Mouse (Mus musculus) megakaryocyte progenitor cell, adult 5-6 weeks (primary cell): ENCODE measurements around the gene Aldh3b2. TPM values are rescaled to one million over a fixed set of nuclear protein-coding genes. Genes with fewer than 3 reads are reported as not detected.

Experiments used
- ATAC-seq: replicated peaks from 2 replicates; pipeline ENCODE4 v1.8.0; 2016; ENCODE audit warnings: mild to moderate bottlenecking, moderate TSS enrichment, inconsistent platforms; ENCODE audit not compliant: poor library complexity
- total RNA-seq, 2 experiments: library from RNA; stranded (forward) in 1 of 2; stranded (reverse) in 1 of 2; fragments of 157-497, 149-512 nt in 1 of 2; fragments of 200-1000 nt in 1 of 2; gene quantifications; 2 replicates each; pipeline versions ENCODE4 v1.2.3 to v1.2.4; 2015 to 2017

The Aldh3b2 gene
- total RNA-seq, 2 experiments from 2014 or later: 0.25 TPM; not detected in 1

- no peak for ATAC-seq
Measured at GRCm38 (mm10) chr19:3985261-3985681, 13.1 kb downstream of the Aldh3b2 start.

- peak; percentile 82 for ATAC-seq
Measured at GRCm38 (mm10) chr19:3986334-3986733, 14.2 kb downstream of the Aldh3b2 start, which contains the start of gene Acy3. Gene Acy3, plus strand, starts transcription at chr19:3986570.

DNA sequence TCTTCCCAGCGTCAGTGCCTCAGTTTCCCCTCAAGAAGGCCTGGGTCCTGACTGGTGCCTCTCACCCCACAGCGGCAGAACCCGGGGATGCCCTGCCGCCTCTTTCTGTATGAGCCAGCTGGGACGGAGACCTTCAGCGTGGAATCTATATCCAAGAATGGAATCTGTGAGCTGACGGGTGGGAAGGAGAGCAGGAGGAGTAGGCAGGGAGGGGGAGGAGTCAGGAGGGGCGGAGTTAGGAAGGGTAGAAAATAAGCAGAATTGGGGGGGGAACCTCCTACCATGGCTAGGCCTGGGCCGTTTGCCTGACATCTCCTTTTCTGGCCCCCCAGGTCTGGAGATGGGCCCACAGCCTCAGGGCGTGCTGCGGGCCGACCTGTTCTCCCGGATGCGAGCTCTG lies 15.9 kb downstream of the Aldh3b2 start:
- ATAC-seq: no peak

DNA sequence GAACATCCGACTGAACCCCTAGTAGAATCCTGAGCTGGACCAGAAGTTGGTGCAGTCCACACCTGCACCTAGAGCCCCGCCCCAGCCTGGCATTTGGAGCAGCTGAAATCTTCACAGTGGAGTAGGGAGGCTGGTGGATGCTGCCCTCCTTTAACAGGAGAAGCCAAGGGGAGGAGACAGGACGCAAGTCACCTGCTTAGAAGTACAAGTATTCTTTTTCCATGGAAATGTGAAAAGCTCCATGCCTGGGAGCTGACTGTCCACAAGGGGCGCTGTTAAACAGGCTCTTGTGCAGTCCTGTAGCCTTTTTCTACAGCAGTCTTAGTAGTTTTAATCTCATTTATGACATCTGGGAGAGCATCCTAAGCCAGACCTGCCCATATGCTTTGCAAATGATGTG lies 16.6 kb downstream of the Aldh3b2 start:
- no peak for ATAC-seq

DNA sequence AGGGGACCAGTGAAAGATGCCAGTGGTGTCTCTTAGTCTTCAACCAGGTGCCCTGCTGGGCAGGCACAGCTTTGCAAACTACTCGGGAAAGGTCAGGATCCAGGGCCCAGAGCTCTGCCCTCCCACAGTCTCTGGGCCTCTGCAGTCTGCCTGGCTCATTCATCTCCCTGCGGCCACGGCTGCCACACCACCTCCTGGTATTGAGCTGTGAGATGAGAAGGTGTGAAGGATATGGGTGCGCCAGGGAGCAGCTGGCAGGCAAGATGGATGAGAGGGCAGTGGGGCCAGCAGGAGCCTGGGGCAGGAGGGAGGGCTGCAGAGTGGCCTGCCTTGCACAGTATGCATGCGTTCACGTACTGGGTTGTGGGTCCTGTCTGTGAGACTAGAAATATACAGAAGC lies 18.7 kb downstream of the Aldh3b2 start:
- ATAC-seq: no peak

- no peak for ATAC-seq
Measured at GRCm38 (mm10) chr19:3991562-3991961, 19.4 kb downstream of the Aldh3b2 start.

DNA sequence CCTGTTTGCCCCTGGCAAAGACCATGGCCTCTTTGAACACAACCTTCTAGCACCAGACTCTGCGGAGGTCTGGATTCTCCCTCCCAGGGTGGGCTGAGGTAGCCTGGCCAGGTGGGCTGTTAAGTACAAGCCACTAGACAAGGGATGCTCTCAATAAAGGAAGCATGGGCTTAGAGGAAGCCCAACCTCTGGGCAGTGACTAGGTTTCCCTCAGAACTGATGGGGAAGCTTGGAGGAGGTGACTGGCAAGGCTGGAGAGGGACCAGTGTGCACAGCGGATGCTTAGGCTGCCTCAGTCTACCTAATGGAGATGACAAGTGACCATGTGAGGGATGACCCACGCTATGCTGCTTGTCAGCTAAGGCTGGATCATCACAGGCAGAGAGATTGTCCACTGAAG lies 19.8 kb downstream of the Aldh3b2 start:
- no peak for ATAC-seq

DNA sequence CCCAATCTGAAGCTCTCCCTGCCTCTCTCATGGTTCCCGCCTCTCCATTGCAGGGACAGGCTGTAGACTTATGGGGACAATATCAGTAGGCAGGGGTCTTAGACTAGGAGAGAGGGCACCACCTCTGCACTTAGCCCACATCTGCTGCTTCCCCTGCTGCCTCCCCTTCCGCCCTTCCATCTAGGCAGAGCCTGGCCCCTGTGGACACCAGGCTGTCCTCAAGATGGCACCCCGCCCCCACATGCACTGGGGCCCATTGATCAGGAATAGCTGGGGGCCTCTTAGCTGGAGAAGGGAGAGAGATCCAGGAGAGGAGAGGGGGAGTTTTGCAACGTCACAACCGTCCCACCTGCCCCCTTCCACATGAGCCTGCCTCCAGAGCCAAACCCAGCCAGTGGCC lies 20.3 kb downstream of the Aldh3b2 start, which contains the start of gene Tbx10:
Gene Tbx10, plus strand, starts transcription at position 337 of the 400 bp plus-strand sequence.
- ATAC-seq: no peak

DNA sequence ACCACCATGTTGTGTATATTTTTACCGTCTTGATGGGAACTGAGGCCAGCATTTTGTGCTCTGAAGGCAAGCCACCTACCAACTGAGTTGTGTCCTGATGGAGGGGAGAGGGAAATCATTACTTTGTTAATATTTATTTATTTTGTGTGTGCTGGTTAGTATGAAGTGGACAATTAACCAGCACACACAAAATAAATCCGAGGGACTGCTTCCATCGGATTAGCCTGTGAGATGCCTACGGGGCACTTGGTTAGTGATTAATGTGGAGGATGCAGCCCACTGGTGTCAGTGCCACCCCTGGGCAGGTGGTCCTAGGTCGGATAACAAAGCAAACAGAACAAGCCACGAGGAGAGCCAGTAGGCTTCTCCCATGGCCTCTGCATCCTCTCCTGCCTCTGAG lies 22.8 kb downstream of the Aldh3b2 start:
- ATAC-seq: no peak

DNA sequence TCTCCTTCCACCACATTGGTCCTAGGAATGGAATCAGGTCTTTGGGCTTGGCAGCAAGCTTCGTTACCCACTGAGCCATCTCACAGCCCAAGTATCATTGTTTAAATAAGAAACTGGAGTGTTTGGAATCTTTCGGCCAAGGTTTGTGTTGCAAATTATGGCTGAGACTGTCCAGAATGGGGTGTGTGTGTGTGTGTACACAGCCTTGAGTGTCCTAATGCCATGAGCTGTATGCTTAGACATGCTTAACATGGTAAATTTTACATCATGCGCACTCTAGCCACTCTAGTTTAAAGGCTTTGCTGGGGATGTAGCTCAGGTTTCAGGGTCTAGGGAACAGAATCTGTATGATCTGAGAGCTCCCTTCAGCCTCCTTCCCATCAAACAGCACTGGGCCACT lies 23.4 kb downstream of the Aldh3b2 start:
- no peak for ATAC-seq

GRCm38 (mm10) chr19:3996106-3996505 lies 24.0 kb downstream of the Aldh3b2 start:
- ATAC-seq: no peak

DNA sequence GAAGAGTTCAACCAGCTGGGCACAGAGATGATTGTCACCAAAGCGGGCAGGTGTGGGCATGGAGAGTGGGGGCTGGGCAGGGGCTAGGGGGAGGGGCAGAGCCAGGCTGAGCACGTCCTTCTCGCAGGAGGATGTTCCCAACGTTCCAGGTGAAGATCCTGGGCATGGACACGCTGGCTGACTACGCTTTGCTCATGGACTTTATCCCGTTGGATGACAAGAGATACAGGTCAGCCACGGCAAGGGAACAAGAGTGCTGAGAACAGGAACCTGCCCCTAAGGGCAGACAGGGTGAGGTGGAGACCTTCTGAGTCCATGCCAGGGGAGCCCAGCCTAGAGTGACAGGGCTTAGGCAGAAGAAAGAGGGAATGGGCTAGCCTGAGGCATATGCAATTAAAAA lies 24.6 kb downstream of the Aldh3b2 start:
- no peak for ATAC-seq

- ATAC-seq: no peak
Measured at GRCm38 (mm10) chr19:3997231-3997630, 25.1 kb downstream of the Aldh3b2 start.

GRCm38 (mm10) chr19:3998335-3998734 lies 26.2 kb downstream of the Aldh3b2 start:
- ATAC-seq: no peak

DNA sequence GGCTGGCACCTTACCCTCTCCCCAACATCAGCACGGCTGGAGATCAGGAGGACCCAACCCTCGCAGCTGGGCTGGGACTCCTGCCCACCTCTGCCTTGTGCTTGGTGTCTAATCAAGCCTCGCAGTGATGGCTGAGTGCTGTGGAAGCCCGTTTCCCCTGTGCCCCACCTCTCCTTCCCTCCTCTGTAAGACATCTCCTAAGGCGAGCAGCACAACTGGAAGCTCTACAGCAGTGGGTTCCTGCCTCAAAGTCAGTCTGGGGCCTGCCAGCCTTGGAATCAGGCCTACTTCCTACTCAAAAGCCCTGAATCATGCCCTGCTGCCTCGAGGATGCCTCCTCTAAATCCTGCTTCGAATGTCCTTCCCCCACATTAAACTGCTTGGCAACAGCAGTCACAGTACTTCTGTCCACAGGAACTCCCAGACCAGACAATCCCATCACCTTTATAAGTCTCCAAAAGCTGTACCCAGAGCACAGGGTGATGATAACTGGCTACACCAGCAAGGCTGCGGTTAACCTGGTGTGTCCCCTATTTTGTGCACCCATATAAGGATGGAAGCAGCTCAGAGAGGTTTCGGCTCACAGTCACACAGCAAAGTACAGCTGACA lies 27.1 kb downstream of the Aldh3b2 start:
- ATAC-seq: no peak

- ATAC-seq: peak; percentile 90
Measured at GRCm38 (mm10) chr19:4000119-4000900, 28.2 kb downstream of the Aldh3b2 start, which contains the start of the genes Nudt8 and Gm49405. Gene Nudt8, plus strand, starts transcription at chr19:4000580. Gene Gm49405, plus strand, starts transcription at chr19:4000626.

GRCm38 (mm10) chr19:4000949-4001525 lies 28.9 kb downstream of the Aldh3b2 start:
- no peak for ATAC-seq

GRCm38 (mm10) chr19:4001752-4002151 lies 29.6 kb downstream of the Aldh3b2 start:
- no peak for ATAC-seq

- no peak for ATAC-seq
Measured at GRCm38 (mm10) chr19:4003112-4003511, 31.0 kb downstream of the Aldh3b2 start, which contains the start of gene Doc2g. Gene Doc2g, plus strand, starts transcription at chr19:4003313.

DNA sequence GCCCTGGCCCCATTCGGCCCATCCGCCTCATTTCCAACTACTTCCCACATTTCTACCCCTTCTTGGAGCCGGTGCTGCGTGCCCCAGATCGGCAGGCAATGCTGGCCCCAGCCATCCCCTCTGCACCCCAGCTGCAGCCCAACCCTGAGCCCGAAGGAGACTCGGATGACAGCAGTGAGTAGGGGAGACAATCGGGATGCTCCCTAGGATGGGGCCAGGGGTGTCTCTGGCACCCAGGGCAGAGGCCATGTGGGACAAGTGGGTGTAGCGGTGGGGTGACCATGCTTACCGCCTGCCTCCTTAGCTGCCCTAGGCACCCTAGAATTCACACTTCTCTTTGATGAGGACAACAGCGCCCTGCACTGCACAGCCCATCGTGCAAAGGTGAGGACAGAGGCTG lies 31.5 kb downstream of the Aldh3b2 start:
- ATAC-seq: no peak

DNA sequence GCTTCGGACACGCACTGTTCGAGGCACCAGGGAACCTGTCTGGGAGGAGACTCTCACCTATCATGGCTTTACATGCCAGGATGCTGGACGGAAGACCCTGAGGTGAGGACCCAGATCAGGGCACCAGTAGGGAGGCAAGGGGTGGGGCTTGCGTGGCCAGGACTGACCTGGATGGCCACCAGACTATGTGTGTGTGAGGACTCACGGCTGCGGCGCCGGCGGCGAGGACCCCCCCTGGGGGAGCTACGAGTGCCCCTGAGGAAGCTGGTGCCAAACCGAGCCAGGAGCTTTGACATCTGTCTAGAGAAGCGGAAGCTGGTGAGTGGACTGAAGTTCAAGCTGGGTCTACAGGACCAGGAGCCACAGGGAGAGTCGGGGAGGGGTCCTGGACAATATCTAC lies 32.2 kb downstream of the Aldh3b2 start:
- ATAC-seq: no peak

DNA sequence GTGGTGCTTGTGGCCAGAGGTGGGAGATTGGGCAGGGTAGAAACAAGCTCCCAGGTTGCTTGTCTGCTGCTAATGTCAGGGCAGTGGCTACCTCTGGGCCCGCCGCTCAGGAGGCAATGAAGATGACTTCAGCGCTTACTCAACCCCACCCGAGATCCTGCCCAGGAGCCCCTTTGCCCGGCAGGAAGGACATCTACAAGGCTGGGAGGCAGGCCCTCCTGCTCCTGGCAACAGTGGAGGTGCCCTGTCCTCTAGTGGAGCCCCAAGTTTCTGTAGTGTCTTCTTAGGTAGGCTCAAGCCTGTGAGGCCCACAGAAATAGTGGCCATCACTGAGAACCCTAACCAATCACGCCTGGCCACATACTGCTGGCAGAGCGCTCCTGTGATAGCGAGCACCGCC lies 33.0 kb downstream of the Aldh3b2 start:
- no peak for ATAC-seq
